Mouse (Mus musculus) liver, embryonic 14.5 days (tissue): ENCODE data around the gene Clnk.

Source experiments
- CTCF ChIP-seq: IDR thresholded peaks from 2 replicates; pipeline ENCODE4 v1.5.1; 2016; ENCODE audit warnings: antibody characterized with exemption, low read depth, control low read depth
- EP300 ChIP-seq: IDR thresholded peaks from 2 replicates; pipeline ENCODE4 v1.6.1; 2016; ENCODE audit warnings: antibody characterized with exemption, low read depth

DNA sequence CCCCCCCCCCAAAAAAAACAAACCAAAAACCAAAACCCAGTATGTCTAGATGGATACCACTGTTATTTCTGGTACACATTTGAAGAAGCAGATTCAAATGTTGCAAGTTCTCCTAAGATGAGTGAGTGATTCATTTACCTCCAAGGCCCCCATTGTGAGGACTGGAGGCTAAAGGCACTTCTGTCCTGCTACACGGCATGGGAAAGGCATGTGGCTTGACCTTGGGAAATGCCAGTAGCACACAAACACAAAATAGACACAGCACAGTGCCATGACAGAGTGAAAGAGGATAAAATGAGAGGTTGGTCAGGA is 4.8 kb upstream of the Clnk start:
- TF ChIP-seq CTCF (no peak), EP300 (no peak)
